ENCODE assay signal across 27 mouse cellular contexts in the genomic region with DNA sequence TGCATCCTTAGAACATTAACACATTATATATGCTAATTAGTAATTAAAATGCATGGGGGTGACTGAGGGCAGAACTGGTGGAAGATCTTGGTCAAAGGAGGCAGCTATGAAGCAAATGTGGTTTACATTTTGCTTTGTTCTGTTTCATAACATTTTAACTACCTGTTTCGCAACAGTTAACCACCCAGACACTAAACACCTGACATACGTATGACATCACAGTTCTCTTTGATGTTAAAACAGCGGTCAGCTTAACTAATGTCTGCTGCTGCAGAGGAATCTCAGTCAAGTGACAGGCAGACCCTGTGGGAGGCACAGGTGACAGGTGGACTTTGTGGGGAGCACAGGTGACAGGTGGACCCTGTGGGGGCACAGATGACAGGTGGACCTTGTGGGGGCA. TPM values are rescaled to one million over a fixed set of nuclear protein-coding genes. Genes with fewer than 3 reads are reported as not detected.
DNase-seq lines count a peak whose midpoint lies in the region; ATAC-seq and TF ChIP-seq lines count a peak whose summit lies in the region.
"Had no signal": no experiment of that assay in that cellular context is flagged by ENCODE, and none has a peak within 500 bp of the region (broad histone marks: within the 10 kb centered on the region; RNA-seq: fewer than 3 reads in every experiment).

No protein-coding gene starts in this region.

- no peaks in the 10 kb centered on the region for H3K4me1 ChIP-seq in lung, postnatal 0 days (ENCODE audit: insufficient read depth, low read depth, low read length)
- H3K4me1 ChIP-seq: embryonic facial prominence, embryonic 10.5 days; forebrain, embryonic 10.5 days; heart, embryonic 13.5 days; hindbrain, embryonic 12.5 days; limb, embryonic 10.5 days; liver, embryonic 13.5 days had no signal

- H3K27me3 ChIP-seq in lung, postnatal 0 days (replicated peaks; ENCODE audit: insufficient read depth, low read length): no peaks in the 10 kb centered on the region
- H3K27me3 ChIP-seq: heart, embryonic 13.5 days; hindbrain, embryonic 12.5 days; liver, embryonic 13.5 days had no signal

- peak; percentile 38 for DNase-seq in lung, postnatal 0 days (ENCODE audit: low spot score)
- DNase-seq in lung, postnatal 14 days: no peak
- DNase-seq in layer of hippocampus, adult 18-20 months (ENCODE audit: low spot score in 2 of 2): no peak
- no peak for DNase-seq in lung, postnatal 10 days
- DNase-seq: adrenal gland, postnatal 10 days; cerebellum, adult 9-11 months; gastrocnemius, postnatal 25 days; heart, adult 2 months; heart, postnatal 14 days; kidney, adult 8-10 months; kidney, postnatal 10 days; liver, embryonic 13.5 days; thymus, postnatal 25 days had no signal

- H3K9ac ChIP-seq in lung, postnatal 0 days (replicated peaks; ENCODE audit: low read depth): no peak overlapping the region
- H3K9ac ChIP-seq: heart, embryonic 13.5 days; hindbrain, embryonic 12.5 days; liver, embryonic 13.5 days had no signal

- ATAC-seq in lung, postnatal 0 days: peak; percentile 37
- ATAC-seq in CD4-positive, CD25-positive, alpha-beta regulatory T cell, adult 4 months: peak; percentile 11
- peak; percentile 67 for ATAC-seq in inflammation-experienced regulatory T-cells, adult 6 months
- peak; percentile 91 for ATAC-seq in megakaryocyte progenitor cell, adult 5-6 weeks (replicated peaks; ENCODE audit: poor library complexity)
- no peak for ATAC-seq in monocyte, adult 5-6 weeks (replicated peaks; ENCODE audit: insufficient number of reproducible peaks, low FRiP score, low TSS enrichment, poor library complexity, severe bottlenecking)
- ATAC-seq: activated CD4-positive, CD25-positive, alpha-beta regulatory T cell, adult 4 months; forebrain, embryonic 16.5 days had no signal

- no peak overlapping the region for H3K4me3 ChIP-seq in lung, postnatal 0 days (ENCODE audit: low read depth, low read length)
- H3K4me3 ChIP-seq: embryonic facial prominence, embryonic 10.5 days; forebrain, embryonic 10.5 days; heart, adult 2 months; heart, embryonic 13.5 days; hindbrain, embryonic 12.5 days; limb, embryonic 10.5 days; liver, embryonic 13.5 days had no signal

- 69% methylated on average over 3 of the region's 3 CpGs for WGBS in lung, postnatal 0 days

- H3K9me3 ChIP-seq in lung, postnatal 0 days (ENCODE audit: low read length): no peaks in the 10 kb centered on the region
- H3K9me3 ChIP-seq: embryonic facial prominence, embryonic 10.5 days; forebrain, embryonic 10.5 days; heart, embryonic 13.5 days; hindbrain, embryonic 12.5 days; limb, embryonic 10.5 days; liver, embryonic 13.5 days had no signal

- no peak for TF ChIP-seq CTCF in lung, postnatal 0 days (IDR thresholded peaks at IDR 0.05)

- no peaks in the 10 kb centered on the region for H3K36me3 ChIP-seq in lung, postnatal 0 days (ENCODE audit: insufficient read depth, low read length)
- H3K36me3 ChIP-seq: embryonic facial prominence, embryonic 10.5 days; forebrain, embryonic 10.5 days; heart, embryonic 13.5 days; hindbrain, embryonic 12.5 days; limb, embryonic 10.5 days; liver, embryonic 13.5 days had no signal

- no peak for TF ChIP-seq EP300 in lung, postnatal 0 days (IDR thresholded peaks at IDR 0.05)

- no peak overlapping the region for H3K4me2 ChIP-seq in lung, postnatal 0 days (replicated peaks; ENCODE audit: low read depth, low read length)
- H3K4me2 ChIP-seq: heart, embryonic 13.5 days; hindbrain, embryonic 12.5 days; liver, embryonic 13.5 days had no signal

- H3K27ac ChIP-seq in lung, postnatal 0 days (ENCODE audit: low read length): no peak overlapping the region
- H3K27ac ChIP-seq: embryonic facial prominence, embryonic 10.5 days; forebrain, embryonic 10.5 days; heart, adult 2 months; heart, embryonic 13.5 days; hindbrain, embryonic 12.5 days; limb, embryonic 10.5 days; liver, embryonic 13.5 days had no signal

RNA-seq across cellular contexts. Expression of gene Rassf6, which starts 22.6 kb away (rescaled TPM):
- polyA plus RNA-seq in lung, postnatal 0 days (2015; fragmentation: Nextera tagmentation; extraction: Ambion mirVana): 6.8 and 8.6 TPM in 2 replicates
- polyA plus RNA-seq in CD4-positive, CD25-positive, alpha-beta regulatory T cell, adult 4 months (2017; shearing (Covaris generic)): 1 to 10 TPM; 2.0 to 2.9 TPM
- polyA plus RNA-seq in inflammation-experienced regulatory T-cells, adult 6 months (2017; shearing (Covaris generic)): 1 to 10 TPM; 1.7 to 3.9 (median 2.1) TPM
- total RNA-seq in megakaryocyte progenitor cell, adult 5-6 weeks (2015): 0.52 TPM in 1 of 2 replicates, not detected in the other
- not detected in 2 replicates for total RNA-seq in megakaryocyte progenitor cell, adult 5-6 weeks (2017)
- total RNA-seq in layer of hippocampus, adult 18-20 months (2021): 1 to 10 TPM; 1.0 to 1.3 TPM
- 0.76 TPM in 1 of 3 replicates, not detected in the others for total RNA-seq in monocyte, adult 5-6 weeks (2017)
- total RNA-seq: gastrocnemius, postnatal 25 days; heart, adult 2 months; heart, postnatal 14 days; megakaryocyte-erythroid progenitor cell, adult 5-6 weeks had no signal

RNA-seq across cellular contexts. Expression of gene 5830473C10Rik, which starts 57.0 kb away (rescaled TPM):
- not detected in 2 replicates for polyA plus RNA-seq in lung, postnatal 0 days (2015; fragmentation: Nextera tagmentation; extraction: Ambion mirVana)
- polyA plus RNA-seq in CD4-positive, CD25-positive, alpha-beta regulatory T cell, adult 4 months (2017; shearing (Covaris generic)): under 1 TPM in 1 of 2 experiments, not detected in 1; 0.16 TPM
- polyA plus RNA-seq in inflammation-experienced regulatory T-cells, adult 6 months (2017; shearing (Covaris generic)): under 1 TPM in 1 of 3 experiments, not detected in 2; 0.30 TPM
- not detected in 2 replicates for total RNA-seq in megakaryocyte progenitor cell, adult 5-6 weeks (2015)
- not detected in 2 replicates for total RNA-seq in megakaryocyte progenitor cell, adult 5-6 weeks (2017)
- not detected for total RNA-seq in layer of hippocampus, adult 18-20 months (2021)
- not detected in 3 replicates for total RNA-seq in monocyte, adult 5-6 weeks (2017)
- total RNA-seq: gastrocnemius, postnatal 25 days; heart, adult 2 months; heart, postnatal 14 days; megakaryocyte-erythroid progenitor cell, adult 5-6 weeks had no signal
- polyA plus RNA-seq: activated CD4-positive, CD25-positive, alpha-beta regulatory T cell, adult 4 months; C2C12; embryonic facial prominence, embryonic 10.5 days; forebrain, embryonic 10.5 days; forebrain, embryonic 16.5 days; heart, adult 2 months; heart, embryonic 13.5 days; hindbrain, embryonic 12.5 days; limb, embryonic 10.5 days; small intestine, adult 2 months had no signal
